Mouse (Mus musculus): ENCODE data around the gene Zfand2a. TPM values are rescaled to one million over a fixed set of nuclear protein-coding genes. Genes with fewer than 3 reads are reported as not detected.

Gene Zfand2a
- polyA plus RNA-seq, 1 experiment from 2014 or later: 2.7 TPM

- Histone ChIP-seq H3K27ac (ENCODE audit: low read length) (no peak overlapping the region), H3K4me2 (ENCODE audit: low read depth, low read length) (no peak overlapping the region), H3K27me3 (ENCODE audit: control insufficient read depth, insufficient read depth, low read depth, low read length) (no peaks in the 10 kb centered on the region), H3K36me3 (ENCODE audit: control insufficient read depth, insufficient read depth) (no peaks in the 10 kb centered on the region), H3K4me3 (ENCODE audit: low read depth, low read length) (no peak overlapping the region), H3K9ac (ENCODE audit: low read depth, low read length) (no peak overlapping the region), H3K4me1 (ENCODE audit: control insufficient read depth, low read depth, low read length) (no peaks in the 10 kb centered on the region; the same call in 1 of the 2 replicates), H3K9me3 (replicated peaks; ENCODE audit: control insufficient read depth, low read length) (no peaks in the 10 kb centered on the region)
- 85% methylated on average over 2 of the region's 2 CpGs for WGBS (ENCODE audit: insufficient replicate concordance)
- ATAC-seq (ENCODE audit: low read depth): no peak
Observed at GRCm38 (mm10) chr5:139441726-139442018, 42.7 kb downstream of the Zfand2a start.

GRCm38 (mm10) chr5:139440926-139441725 is 43.2 kb downstream of the Zfand2a start:
- no peaks in the 10 kb centered on the region for H3K9me3 ChIP-seq (replicated peaks; ENCODE audit: control insufficient read depth, low read length)
- WGBS (ENCODE audit: insufficient replicate concordance): 86% methylated on average over 11 of the region's 11 CpGs
- H3K4me2 ChIP-seq (ENCODE audit: low read depth, low read length): no peak overlapping the region
- H3K36me3 ChIP-seq (ENCODE audit: control insufficient read depth, insufficient read depth): no peaks in the 10 kb centered on the region
- H3K4me1 ChIP-seq (ENCODE audit: control insufficient read depth, low read depth, low read length): no peaks in the 10 kb centered on the region; the same call in 1 of the 2 replicates
- no peak overlapping the region for H3K4me3 ChIP-seq (ENCODE audit: low read depth, low read length)
- no peaks in the 10 kb centered on the region for H3K27me3 ChIP-seq (ENCODE audit: control insufficient read depth, insufficient read depth, low read depth, low read length)
- no peak for ATAC-seq (ENCODE audit: low read depth)
- H3K27ac ChIP-seq (ENCODE audit: low read length): no peak overlapping the region
- no peak overlapping the region for H3K9ac ChIP-seq (ENCODE audit: low read depth, low read length)

- ATAC-seq (ENCODE audit: low read depth): no peak
- no peak overlapping the region for H3K4me3 ChIP-seq (ENCODE audit: low read depth, low read length)
Observed at GRCm38 (mm10) chr5:139440451-139440850, 43.9 kb downstream of the Zfand2a start.

GRCm38 (mm10) chr5:139438440-139438839 is 45.9 kb downstream of the Zfand2a start:
- Histone ChIP-seq H3K36me3 (ENCODE audit: control insufficient read depth, insufficient read depth) (no peaks in the 10 kb centered on the region), H3K4me1 (ENCODE audit: control insufficient read depth, low read depth, low read length) (no peaks in the 10 kb centered on the region; the same call in 1 of the 2 replicates), H3K27me3 (ENCODE audit: control insufficient read depth, insufficient read depth, low read depth, low read length) (no peaks in the 10 kb centered on the region), H3K4me2 (ENCODE audit: low read depth, low read length) (no peak overlapping the region), H3K9me3 (replicated peaks; ENCODE audit: control insufficient read depth, low read length) (no peaks in the 10 kb centered on the region), H3K4me3 (ENCODE audit: low read depth, low read length) (no peak overlapping the region), H3K27ac (ENCODE audit: low read length) (no peak overlapping the region), H3K9ac (ENCODE audit: low read depth, low read length) (no peak overlapping the region)
- WGBS (ENCODE audit: insufficient replicate concordance): 78% methylated on average over 12 of the region's 12 CpGs
- no peak for ATAC-seq (ENCODE audit: low read depth)

More at GRCm38 (mm10) chr5:139440451-139440850, 43.9 kb downstream of the Zfand2a start:
- no peaks in the 10 kb centered on the region for H3K36me3 ChIP-seq (ENCODE audit: control insufficient read depth, insufficient read depth)
- H3K27ac ChIP-seq (ENCODE audit: low read length): no peak overlapping the region
- no peaks in the 10 kb centered on the region for H3K27me3 ChIP-seq (ENCODE audit: control insufficient read depth, insufficient read depth, low read depth, low read length)
- H3K4me1 ChIP-seq (ENCODE audit: control insufficient read depth, low read depth, low read length): no peaks in the 10 kb centered on the region; the same call in 1 of the 2 replicates
- WGBS (ENCODE audit: insufficient replicate concordance): 90% methylated on average over 5 of the region's 5 CpGs
- no peak overlapping the region for H3K4me2 ChIP-seq (ENCODE audit: low read depth, low read length)
- H3K9me3 ChIP-seq (replicated peaks; ENCODE audit: control insufficient read depth, low read length): no peaks in the 10 kb centered on the region
- no peak overlapping the region for H3K9ac ChIP-seq (ENCODE audit: low read depth, low read length)

- WGBS (ENCODE audit: insufficient replicate concordance): 72% methylated on average over 4 of the region's 4 CpGs
- Histone ChIP-seq H3K27ac (ENCODE audit: low read length) (no peak overlapping the region), H3K27me3 (ENCODE audit: control insufficient read depth, insufficient read depth, low read depth, low read length) (no peaks in the 10 kb centered on the region), H3K9ac (ENCODE audit: low read depth, low read length) (no peak overlapping the region), H3K4me2 (ENCODE audit: low read depth, low read length) (no peak overlapping the region), H3K4me3 (ENCODE audit: low read depth, low read length) (no peak overlapping the region), H3K36me3 (ENCODE audit: control insufficient read depth, insufficient read depth) (no peaks in the 10 kb centered on the region), H3K9me3 (replicated peaks; ENCODE audit: control insufficient read depth, low read length) (no peaks in the 10 kb centered on the region), H3K4me1 (ENCODE audit: control insufficient read depth, low read depth, low read length) (no peaks in the 10 kb centered on the region; the same call in 1 of the 2 replicates)
- ATAC-seq (ENCODE audit: low read depth): no peak
Observed at GRCm38 (mm10) chr5:139437769-139438168, 46.6 kb downstream of the Zfand2a start.

GRCm38 (mm10) chr5:139434940-139435339 is 49.4 kb downstream of the Zfand2a start:
- H3K9ac ChIP-seq (ENCODE audit: low read depth, low read length): no peak overlapping the region
- no peaks in the 10 kb centered on the region for H3K9me3 ChIP-seq (replicated peaks; ENCODE audit: control insufficient read depth, low read length)
- 65% methylated on average over 8 of the region's 8 CpGs for WGBS (ENCODE audit: insufficient replicate concordance)
- H3K36me3 ChIP-seq (ENCODE audit: control insufficient read depth, insufficient read depth): no peaks in the 10 kb centered on the region
- no peaks in the 10 kb centered on the region; the same call in 1 of the 2 replicates for H3K4me1 ChIP-seq (ENCODE audit: control insufficient read depth, low read depth, low read length)
- H3K4me3 ChIP-seq (ENCODE audit: low read depth, low read length): no peak overlapping the region
- no peak overlapping the region for H3K4me2 ChIP-seq (ENCODE audit: low read depth, low read length)
- no peak for ATAC-seq (ENCODE audit: low read depth)
- H3K27ac ChIP-seq (ENCODE audit: low read length): no peak overlapping the region
- no peaks in the 10 kb centered on the region for H3K27me3 ChIP-seq (ENCODE audit: control insufficient read depth, insufficient read depth, low read depth, low read length)

- H3K4me2 ChIP-seq (ENCODE audit: low read depth, low read length): no peak overlapping the region
- H3K27ac ChIP-seq (ENCODE audit: low read length): no peak overlapping the region
- no peaks in the 10 kb centered on the region for H3K27me3 ChIP-seq (ENCODE audit: control insufficient read depth, insufficient read depth, low read depth, low read length)
- no peak overlapping the region for H3K9ac ChIP-seq (ENCODE audit: low read depth, low read length)
- H3K36me3 ChIP-seq (ENCODE audit: control insufficient read depth, insufficient read depth): no peaks in the 10 kb centered on the region
- no peaks in the 10 kb centered on the region; the same call in 1 of the 2 replicates for H3K4me1 ChIP-seq (ENCODE audit: control insufficient read depth, low read depth, low read length)
- H3K4me3 ChIP-seq (ENCODE audit: low read depth, low read length): no peak overlapping the region
- 56% methylated on average over 9 of the region's 9 CpGs for WGBS (ENCODE audit: insufficient replicate concordance)
- no peaks in the 10 kb centered on the region for H3K9me3 ChIP-seq (replicated peaks; ENCODE audit: control insufficient read depth, low read length)
- ATAC-seq (ENCODE audit: low read depth): no peak
Observed at GRCm38 (mm10) chr5:139433842-139434568, 50.3 kb downstream of the Zfand2a start.

GRCm38 (mm10) chr5:139432747-139433508 is 51.4 kb downstream of the Zfand2a start:
- 61% methylated on average over 7 of the region's 7 CpGs for WGBS (ENCODE audit: insufficient replicate concordance)
- no peak for ATAC-seq (ENCODE audit: low read depth)

More at GRCm38 (mm10) chr5:139432747-139433508, 51.4 kb downstream of the Zfand2a start:
- no peaks in the 10 kb centered on the region for H3K9me3 ChIP-seq (replicated peaks; ENCODE audit: control insufficient read depth, low read length)
- H3K27ac ChIP-seq (ENCODE audit: low read length): no peak overlapping the region
- H3K36me3 ChIP-seq (ENCODE audit: control insufficient read depth, insufficient read depth): no peaks in the 10 kb centered on the region
- no peak overlapping the region for H3K4me3 ChIP-seq (ENCODE audit: low read depth, low read length)
- H3K4me1 ChIP-seq (ENCODE audit: control insufficient read depth, low read depth, low read length): no peaks in the 10 kb centered on the region; the same call in 1 of the 2 replicates
- no peak overlapping the region for H3K9ac ChIP-seq (ENCODE audit: low read depth, low read length)
- H3K27me3 ChIP-seq (ENCODE audit: control insufficient read depth, insufficient read depth, low read depth, low read length): no peaks in the 10 kb centered on the region
- no peak overlapping the region for H3K4me2 ChIP-seq (ENCODE audit: low read depth, low read length)
